Mouse (Mus musculus) common myeloid progenitor, adult 5-6 weeks (primary cell): ENCODE data around the gene Rab26. TPM values are rescaled to one million over a fixed set of nuclear protein-coding genes. Genes with fewer than 3 reads are reported as not detected.

Source experiments
- ATAC-seq: replicated peaks from 2 replicates; pipeline ENCODE4 v1.8.0; 2016; ENCODE audit warnings: low read depth, mild to moderate bottlenecking, moderate TSS enrichment, inconsistent platforms; ENCODE audit not compliant: poor library complexity, severe bottlenecking
- total RNA-seq: library from RNA; stranded (forward); fragments of 200-1000, 187-1606 nt; gene quantifications from 2 replicates; pipeline ENCODE4 v1.2.3, GENCODE M21; 2017

Rab26 gene
- total RNA-seq: 0.05 TPM in 1 of 2 replicates, not detected in the other

DNA sequence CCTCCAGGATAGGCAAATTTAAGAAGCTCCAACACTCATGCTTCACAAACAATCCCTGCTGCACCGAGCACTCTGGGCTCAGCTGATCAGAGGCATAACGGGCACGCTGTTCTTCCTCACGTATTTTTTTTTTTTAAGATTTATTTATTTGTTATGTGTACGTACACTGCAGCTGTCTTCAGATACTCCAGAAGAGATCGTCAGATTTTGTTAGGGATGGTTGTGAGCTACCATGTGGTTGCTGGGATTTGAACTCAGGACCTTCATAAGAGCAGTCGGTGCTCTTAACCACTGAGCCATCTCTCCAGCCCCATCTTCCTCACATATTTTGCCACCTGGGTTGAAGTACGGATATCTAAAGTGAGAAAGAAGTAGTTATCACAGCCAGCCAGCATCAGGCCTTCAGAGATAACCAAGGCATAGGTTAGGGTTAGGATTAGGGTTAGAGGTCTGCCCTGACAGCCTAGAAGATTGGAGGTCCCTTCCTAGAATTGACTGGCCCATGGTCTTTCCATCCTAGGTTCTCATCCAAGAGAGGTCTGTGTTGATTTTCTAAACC, at the start of gene Rab26:
Gene Rab26, minus strand, starts transcription at position 51 of the 559 bp plus-strand sequence.
- ATAC-seq: no peak

DNA sequence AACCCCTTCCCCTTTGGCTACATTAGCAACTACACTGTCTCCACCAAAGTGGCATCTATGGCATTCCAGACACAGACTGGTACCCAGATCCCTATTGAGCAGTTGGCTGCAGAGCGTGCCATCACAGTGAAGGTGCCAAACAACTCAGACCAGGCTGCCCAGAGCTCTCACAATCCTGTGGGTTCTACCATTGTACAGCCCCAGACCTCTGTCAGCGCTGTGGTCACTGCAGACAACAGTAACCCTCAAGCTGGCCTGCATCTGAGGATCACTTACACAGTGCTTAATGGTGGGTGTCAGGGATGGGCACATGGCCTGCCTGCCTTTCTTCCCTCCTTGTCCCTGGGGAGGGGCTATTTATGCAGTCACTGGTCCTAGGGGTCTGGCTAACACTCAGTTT, 46.3 kb upstream of the Rab26 start:
- ATAC-seq: no peak

DNA sequence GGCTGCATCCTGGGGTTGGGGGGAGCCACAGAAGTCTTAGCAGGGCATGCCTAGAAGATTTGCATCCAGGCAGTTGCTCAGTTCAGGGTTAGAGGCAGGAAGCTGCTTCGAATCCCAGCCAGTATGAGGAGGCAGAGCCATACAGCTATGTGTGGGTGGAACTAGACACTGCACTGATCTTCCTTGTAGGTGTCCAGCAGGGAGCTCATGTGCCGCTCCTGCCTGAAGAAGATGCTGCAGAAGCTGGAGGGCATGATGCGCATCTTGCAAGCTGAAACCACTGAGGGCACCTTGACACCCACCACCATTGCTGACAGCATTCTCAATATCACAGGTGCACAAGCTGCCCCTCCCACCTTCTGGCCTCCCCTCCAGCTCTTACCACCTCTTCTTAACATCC, 45.5 kb upstream of the Rab26 start:
- ATAC-seq: no peak

DNA sequence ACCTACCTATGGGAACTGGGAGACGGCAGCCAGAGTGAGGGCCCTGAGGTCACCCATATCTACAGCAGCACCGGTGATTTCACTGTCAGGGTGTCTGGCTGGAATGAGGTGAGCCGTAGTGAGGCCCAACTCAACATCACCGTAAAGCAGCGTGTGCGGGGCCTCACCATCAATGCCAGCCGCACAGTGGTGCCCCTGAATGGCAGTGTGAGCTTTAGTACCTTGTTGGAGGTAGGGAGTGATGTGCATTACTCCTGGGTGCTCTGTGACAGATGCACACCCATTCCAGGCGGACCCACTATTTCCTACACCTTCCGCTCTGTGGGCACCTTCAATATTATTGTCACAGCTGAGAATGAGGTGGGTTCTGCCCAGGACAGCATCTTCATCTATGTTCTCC, 39.8 kb upstream of the Rab26 start:
- ATAC-seq: no peak

DNA sequence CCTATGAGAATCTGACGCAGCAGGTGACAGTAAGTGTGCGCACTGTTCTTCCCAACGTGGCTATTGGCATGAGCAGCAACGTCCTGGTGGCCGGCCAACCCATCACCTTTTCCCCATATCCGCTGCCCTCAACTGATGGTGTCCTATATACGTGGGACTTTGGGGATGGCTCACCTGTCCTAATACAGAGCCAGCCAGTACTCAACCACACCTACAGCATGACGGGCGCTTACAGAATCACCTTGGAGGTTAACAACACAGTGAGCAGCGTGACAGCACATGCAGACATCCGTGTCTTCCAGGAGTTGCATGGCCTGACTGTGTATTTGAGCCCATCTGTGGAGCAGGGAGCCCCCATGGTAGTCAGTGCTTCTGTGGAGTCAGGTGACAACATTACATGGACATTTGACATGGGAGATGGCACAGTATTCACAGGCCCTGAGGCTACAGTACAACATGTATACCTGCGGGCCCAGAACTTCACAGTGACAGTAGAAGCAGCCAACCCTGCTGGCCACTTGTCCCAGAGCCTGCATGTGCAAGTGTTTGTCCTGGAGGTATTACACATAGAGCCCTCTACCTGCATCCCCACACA, 38.7 kb upstream of the Rab26 start:
- no peak for ATAC-seq

DNA sequence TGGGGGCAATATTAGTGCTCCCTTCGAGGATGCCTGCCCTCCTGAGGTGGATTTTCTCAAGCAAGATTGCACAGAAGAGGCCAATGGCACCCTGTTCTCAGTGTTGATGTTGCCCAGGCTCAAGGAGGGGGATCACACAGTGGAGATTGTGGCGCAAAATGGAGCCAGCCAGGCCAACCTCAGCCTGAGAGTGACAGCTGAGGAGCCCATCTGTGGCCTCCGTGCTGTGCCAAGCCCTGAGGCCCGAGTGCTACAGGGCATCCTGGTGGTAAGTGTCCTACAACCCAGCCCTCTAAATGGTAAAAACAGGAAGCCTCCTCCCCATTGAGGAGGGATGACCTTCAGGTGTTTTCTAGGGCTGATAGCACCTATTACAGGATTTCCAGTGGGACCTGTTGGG, 35.8 kb upstream of the Rab26 start:
- ATAC-seq: no peak

DNA sequence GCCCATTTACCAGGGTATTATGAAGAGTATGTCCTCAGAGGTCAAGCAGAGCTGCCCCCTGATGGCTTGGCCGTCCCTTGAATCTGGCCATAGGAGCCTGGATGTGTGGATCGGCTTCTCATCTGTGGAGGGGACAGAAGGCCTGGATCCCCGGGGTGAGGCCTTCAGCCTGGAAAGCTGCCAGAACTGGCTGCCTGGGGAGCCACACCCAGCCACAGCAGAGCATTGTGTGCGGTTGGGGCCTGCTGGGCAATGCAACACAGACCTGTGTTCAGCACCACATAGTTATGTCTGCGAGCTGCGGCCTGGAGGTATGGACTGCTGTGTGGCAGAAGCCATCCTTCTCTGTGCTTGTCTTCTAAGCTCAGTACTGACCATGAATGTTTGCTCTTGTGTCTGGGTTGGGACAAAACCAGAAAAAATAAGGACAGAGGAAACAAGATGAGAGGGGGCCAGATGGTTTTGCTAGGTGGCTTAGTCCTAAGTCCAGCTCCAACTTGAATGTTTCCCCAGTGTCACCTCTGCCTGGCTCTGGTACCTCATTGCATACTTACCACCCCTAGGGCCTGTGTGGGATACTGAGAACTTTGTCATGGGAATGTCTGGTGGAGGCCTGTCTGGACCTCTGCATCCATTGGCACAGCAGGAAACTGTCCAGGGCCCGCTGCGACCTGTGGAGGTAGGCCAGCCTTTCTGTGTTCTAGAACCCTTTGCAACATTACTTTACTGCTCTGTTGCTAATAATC, 33.2 kb upstream of the Rab26 start:
- ATAC-seq: peak; percentile 53

DNA sequence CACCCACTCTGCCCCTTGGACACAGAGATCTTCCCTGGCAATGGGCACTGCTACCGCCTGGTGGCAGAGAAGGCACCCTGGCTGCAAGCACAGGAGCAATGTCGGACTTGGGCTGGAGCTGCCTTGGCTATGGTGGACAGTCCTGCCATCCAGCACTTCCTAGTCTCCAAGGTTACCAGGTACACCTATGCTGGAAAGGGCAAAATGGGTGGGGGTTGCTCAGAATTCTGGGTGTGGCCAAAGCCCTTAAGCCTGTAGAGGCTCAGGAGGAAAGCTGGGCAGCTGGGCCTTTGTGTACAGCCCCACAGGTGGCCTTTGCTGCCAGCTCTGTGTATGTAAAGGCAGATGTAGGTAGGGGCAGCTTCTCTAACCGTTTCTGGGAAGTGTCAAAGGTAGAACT, 31.8 kb upstream of the Rab26 start:
- no peak for ATAC-seq

DNA sequence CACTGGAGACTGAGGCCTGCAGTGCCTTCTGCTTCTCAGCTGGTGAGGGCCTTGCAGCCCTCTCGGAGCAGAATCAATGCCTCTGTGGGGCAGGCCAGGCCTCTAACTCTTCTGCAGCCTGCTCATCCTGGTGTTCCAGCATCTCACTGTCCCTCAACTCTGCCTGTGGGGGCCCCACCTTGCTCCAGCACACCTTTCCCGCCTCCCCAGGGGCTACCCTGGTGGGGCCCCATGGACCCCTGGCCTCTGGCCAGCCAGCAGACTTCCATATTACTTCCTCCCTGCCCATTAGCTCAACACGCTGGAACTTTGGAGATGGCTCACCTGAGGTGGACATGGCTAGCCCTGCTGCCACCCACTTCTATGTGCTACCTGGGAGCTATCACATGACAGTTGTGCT, 31.1 kb upstream of the Rab26 start:
- ATAC-seq: no peak

DNA sequence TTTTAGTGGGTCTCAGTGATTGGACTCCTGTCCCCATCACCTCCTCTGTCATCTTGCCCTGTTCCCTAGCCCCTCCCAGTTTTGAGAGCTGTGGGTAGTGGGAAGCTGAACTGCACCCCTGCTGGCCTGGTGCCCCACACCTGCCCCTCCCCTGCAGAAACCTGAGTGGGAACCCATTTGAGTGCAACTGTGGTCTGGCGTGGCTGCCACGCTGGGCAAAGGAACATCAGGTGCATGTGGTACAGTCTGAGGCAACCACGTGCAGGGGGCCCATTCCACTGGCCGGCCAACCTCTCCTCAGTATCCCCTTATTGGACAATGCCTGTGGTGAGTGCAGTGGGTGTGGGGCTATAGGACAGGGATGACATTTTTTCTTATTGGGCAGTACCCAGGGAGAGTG, 30.4 kb upstream of the Rab26 start:
- ATAC-seq: no peak

DNA sequence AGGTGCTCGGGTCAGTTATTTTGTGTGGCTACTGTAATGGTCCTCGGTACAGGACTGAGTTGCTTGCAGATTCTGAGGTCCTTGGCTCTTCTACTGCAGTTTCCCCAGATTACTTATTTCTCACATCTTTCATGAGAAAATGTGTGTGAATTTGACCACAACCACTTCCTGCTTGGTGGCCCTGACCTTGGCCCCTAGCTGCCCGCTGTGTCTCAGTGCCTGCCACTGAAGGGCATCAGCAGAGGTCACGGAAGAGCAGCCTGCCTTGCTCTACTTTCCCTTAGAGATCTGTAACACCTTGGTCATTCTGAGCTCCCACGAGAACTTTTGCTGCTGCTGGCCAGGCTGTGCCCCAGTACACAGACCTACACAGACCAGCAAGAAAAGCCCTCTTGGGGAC, 29.6 kb upstream of the Rab26 start:
- ATAC-seq: no peak

DNA sequence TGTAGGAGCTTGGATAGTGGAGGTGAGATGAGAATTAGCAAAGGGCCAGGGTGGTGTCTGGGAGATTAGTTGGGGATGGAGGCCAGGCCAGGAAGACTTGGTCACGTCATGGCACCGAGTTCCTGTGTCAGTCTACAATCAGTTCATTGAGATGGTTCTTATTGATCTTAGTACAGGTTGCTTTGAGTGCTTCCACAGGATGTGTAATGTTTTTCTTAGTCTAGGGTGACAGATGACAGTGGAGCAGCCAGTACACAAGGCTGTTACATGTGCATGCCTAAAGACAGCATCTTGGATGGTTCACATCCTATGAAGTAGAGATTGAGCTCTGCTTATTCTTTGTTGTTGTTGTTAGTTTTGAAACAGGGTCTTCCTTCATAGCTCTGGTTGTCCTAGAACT, 27.6 kb upstream of the Rab26 start:
- ATAC-seq: no peak

DNA sequence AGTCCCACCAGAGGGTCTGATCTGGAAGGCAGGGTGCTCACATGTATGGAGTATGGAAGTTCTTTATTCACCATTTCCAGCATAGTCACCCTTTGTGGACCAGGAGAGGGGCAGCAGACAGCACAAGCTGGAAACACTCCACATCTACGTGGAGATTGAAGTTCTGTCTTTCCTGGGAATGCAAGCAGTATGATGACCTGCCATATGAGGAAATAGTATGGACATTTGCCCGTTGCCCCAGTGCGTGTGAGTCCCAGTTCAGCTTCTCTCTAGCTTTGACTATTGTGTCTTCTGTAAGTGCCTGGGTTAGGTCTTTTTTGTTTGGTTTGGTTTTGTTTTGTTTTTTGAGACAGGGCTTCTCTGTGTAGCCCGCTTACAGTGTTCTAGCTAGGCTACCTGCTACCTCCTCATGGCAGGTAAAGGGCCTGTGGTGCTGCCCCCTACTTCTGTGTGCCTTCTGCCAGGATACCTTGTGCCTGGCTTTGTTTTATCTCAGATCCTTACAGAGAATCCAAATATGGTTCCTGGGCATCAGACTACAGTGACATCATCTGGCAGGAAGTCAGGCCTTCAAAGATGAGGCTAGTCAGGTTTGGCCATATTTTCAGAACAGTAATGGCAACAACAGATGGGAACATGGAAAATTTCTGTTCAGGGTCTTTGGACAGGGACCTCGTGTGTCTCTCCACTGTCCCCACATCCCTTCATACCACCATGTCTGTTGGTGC, 26.5 kb upstream of the Rab26 start:
- ATAC-seq: no peak

DNA sequence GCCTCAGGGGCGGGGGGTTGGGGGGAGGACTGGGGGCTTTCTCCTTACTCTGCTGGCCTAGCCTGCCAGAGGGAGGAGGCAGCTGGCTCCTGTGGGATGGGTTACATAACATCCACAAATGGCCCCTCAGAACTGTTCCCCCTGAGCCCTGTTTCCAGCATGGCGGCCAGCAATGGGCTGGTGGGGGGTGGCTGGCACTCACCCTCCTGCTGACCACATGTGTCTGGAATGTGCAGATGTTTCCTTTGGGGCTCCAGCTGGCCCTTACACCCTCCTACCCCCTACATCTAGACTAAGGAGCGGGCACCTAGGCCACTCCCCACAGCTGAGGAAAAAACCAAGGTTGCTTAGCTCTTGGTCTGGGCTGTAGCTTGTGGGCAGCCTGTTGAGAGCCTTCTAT, 25.1 kb upstream of the Rab26 start:
- ATAC-seq: peak; percentile 75

DNA sequence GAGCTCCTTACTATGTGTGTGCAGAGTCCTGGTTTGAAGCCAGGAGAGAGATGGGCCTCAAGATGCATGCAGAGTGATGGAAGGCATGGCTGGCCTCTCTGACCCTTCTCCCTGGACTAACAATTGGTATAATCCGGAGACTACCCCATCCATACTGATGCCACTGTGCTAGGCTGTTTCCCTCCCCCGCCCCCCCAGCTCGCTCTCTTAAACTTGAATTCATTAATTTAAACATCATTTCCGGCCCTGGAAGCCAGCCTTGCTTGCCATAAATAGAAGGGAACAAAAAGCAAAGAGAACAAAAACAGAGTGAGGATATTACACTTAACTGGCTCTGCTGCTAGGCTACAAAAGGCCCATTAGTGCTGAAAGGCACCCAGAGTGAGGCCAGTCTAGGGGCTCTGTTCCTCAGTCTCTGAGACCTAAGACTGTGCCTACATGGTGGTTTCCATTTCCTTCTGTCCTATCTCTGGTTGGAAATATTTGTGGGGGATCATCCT, 24.6 kb upstream of the Rab26 start:
- peak; percentile 53 for ATAC-seq

DNA sequence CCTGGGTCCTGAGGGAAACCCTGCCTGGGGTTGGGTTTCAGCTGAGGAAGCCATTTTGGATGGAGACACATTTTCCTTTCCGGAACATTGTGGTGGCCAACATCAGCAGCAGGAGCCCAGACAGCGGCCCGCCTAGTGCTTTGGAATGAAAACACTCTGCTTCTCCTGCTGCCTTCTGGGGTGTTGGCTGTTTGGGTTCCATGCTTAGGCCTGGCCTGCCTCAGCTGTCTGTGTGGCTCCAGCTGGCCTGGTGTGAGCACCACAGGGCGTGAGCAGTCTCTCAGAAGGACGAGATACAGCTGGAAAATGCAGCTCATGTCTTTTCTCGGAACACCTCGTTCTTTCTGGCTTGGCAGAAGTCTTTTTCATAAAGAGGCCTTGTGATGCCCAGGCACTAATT, 23.1 kb upstream of the Rab26 start:
- ATAC-seq: no peak

DNA sequence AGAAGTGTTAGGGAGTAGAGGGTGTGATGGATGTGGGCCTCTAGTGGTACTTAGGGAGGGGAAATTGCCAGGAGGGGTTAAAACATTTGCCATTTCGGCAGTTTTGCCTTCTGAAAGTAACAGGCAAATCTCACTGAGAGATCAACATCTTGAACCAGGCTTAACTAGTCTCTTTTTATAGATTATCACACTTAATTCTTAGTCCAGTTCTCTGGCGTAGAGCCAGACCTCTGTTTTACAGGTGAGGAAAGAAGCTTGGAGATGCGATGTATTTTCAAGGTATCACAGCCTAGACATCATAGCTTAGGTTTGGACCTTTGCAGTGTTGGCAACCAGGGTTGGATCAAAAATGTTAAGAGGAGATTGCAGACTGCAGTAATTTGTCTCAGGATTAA, 17.0 kb upstream of the Rab26 start:
- no peak for ATAC-seq

DNA sequence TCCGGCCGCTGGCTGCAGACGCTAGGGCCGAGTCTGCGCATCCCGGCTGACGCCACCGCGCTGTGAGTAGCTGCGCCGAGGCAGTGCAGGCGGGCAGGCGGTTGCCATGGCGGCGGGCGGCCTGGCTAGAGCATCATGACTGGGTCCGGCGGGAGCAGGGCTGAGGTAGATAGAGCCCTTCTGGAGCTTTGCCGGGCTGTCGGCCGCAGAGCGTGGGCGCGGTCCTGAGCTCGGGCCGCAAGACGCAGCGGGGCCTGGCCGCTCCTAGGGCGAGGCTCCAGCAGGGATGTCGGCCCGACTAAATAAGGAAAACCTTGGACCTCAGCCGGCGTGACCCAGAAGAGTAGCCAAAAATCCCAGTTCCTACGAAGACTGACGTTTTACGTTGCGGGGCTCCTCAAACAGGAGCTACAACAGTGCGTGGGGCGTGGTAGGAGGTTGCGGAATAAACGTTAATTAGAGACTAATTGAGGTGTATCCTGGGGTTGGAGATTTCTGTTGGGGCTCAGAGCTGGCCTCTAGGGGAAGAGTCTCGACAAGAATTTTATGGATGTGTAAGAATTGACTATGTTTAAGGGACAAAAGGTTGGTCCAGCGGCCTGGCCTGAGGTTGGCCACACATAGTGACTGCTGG, 16.5 kb upstream of the Rab26 start:
- peak; percentile 19; the same call in 1 of the 2 replicates for ATAC-seq

DNA sequence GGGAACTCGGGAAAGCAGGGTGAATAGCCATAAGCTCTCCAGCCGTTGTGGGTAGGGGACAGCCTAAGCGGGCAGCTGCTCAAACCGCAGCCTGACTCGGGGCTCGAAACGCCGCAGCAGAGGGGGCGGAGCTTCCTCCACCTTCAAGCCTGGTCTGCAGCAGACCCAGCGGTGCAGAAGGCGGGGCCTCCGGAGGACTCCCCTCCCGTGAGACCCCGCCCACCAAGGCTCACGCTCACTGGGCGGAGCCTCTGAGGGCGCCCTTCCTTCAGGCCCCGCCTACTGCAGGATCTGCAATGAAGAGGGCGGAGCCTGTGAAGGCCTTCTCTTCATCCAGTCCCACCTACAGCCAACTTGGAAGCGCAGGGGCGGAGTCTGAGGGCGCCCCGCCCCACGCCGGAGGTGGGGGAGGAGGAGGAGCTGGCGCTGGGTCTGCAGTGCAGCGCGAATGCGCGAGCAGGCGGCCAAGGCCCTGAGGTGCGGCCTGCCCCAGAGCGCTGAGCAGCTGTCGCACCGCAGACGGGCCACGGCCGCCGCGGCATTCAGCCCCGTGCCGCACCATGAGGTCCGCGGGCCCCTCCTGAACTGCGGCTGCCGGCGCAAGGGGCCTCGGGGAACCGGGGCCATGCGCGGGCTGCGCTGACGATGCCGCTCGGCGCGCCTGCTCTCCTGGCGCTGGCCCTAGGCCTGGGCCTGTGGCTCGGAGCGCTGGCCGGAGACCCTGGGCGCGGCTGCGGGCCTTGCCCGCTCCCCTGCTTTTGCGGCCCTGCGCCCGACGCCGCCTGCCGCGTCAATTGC, 15.8 kb upstream of the Rab26 start, which contains the start of gene Pkd1:
Gene Pkd1, plus strand, starts transcription at position 217 of the 798 bp plus-strand sequence.
- peak; percentile 90 for ATAC-seq
